Mouse (Mus musculus) monocyte, adult 5-6 weeks (primary cell): ENCODE measurements around the gene Ccdc155. TPM values are rescaled to one million over a fixed set of nuclear protein-coding genes. Genes with fewer than 3 reads are reported as not detected.

ENCODE experiments used
- ATAC-seq: fragments of 153-309, 156-312 bp; replicated peaks from 2 replicates; pipeline ENCODE4 v1.8.0; 2017; ENCODE audit warnings: mild to moderate bottlenecking; ENCODE audit not compliant: low TSS enrichment, insufficient number of reproducible peaks, severe bottlenecking, poor library complexity, low FRiP score
- total RNA-seq: library from RNA; stranded (forward); fragments of 200-1000, 200-491, 200-594 nt; gene quantifications from 3 replicates; pipeline ENCODE4 v1.2.3, GENCODE M21; 2017

Gene Ccdc155
- 0.75 TPM in 1 of 3 replicates, not detected in the others for total RNA-seq

DNA sequence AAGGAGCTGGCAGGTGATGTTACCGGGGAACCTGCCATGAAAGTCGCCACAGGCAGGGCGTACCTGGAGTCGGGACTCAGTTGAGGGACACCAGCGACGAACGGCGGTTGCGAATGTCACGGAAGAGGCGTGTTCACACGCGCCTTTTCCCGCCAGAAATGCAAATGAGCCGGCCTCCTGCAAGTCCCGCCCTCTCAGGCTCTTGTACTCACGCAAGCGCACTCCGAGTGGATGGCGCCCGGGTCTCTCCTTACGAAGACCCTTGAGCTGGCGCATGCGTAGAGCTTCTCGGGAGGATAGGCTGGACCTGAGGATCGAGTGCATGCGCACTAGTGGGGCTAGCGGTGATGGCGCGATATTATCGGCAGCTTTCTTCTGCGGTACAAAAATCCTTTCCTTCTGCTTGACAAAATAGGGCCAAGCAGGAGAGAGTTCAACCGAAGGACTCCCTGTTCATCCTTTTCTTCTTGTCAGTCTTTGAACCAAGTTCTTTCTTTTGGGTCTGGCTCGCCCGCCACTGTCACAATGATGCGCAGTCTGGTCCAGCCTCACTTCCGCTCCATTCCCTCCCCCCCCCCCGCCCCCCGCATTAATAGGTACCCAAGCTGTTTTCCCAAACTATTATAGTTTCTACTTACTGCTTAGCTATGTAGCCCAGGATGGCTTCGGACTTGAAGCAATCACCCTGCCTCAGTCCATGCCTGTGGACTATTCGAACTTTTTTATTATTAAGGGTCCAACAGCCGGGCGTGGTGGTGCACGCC is at the start of gene Ccdc155:
Ccdc155 (minus strand) TSS at position 513 of the 764 bp plus-strand sequence.
- peak; percentile 82 for ATAC-seq

GRCm38 (mm10) chr7:45253806-45254205 is 49.1 kb upstream of the Ccdc155 start:
- no peak for ATAC-seq

DNA sequence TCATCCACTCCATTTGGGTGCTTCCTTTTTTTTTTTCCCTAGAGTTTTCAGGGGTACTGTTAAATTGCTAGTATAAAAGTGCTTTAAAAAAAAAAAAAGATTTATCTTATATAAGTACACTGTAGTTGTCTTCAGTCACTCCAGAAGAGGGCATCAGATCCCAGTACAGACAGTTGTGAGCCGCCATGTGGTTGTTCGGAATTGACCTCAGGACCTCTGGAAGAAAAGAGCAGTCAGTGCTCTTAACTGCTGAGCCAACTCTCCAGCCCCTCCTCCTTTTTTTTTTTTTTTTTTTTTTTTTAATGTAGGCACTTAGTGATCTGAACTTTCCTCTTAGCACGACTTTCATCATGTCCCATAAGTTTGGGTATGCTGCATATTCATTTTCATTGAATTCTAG is 43.0 kb upstream of the Ccdc155 start:
- ATAC-seq: no peak

- ATAC-seq: no peak
Observed at GRCm38 (mm10) chr7:45241389-45241749, 36.7 kb upstream of the Ccdc155 start.

- ATAC-seq: no peak
Observed at GRCm38 (mm10) chr7:45240633-45241388, 36.1 kb upstream of the Ccdc155 start, which contains the start of gene Slc6a16. Slc6a16 (plus strand) TSS chr7:45241085.

DNA sequence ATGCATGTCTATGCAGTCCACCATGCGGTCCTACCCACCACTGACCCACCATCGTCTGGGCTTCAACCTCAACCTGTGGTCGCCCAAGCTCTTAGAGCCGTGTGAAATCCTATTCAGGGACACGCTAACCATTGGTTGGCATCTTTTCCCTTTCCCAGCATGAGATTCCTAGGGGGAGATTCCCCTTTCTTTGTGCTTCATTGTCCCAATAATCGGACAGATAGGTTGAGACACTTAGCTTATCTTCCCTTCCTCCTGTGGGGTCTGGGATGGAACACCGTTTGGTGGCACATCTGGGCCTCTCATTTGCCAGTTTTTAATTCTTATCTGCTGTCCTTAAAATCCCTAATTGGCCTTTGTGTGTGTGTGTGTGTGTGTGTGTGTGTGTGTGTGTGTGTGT is 35.4 kb upstream of the Ccdc155 start:
- ATAC-seq: no peak

GRCm38 (mm10) chr7:45238723-45239496 is 34.2 kb upstream of the Ccdc155 start, which contains the start of gene Cd37:
Cd37 (minus strand) TSS chr7:45239115.
- ATAC-seq: peak; percentile 70

DNA sequence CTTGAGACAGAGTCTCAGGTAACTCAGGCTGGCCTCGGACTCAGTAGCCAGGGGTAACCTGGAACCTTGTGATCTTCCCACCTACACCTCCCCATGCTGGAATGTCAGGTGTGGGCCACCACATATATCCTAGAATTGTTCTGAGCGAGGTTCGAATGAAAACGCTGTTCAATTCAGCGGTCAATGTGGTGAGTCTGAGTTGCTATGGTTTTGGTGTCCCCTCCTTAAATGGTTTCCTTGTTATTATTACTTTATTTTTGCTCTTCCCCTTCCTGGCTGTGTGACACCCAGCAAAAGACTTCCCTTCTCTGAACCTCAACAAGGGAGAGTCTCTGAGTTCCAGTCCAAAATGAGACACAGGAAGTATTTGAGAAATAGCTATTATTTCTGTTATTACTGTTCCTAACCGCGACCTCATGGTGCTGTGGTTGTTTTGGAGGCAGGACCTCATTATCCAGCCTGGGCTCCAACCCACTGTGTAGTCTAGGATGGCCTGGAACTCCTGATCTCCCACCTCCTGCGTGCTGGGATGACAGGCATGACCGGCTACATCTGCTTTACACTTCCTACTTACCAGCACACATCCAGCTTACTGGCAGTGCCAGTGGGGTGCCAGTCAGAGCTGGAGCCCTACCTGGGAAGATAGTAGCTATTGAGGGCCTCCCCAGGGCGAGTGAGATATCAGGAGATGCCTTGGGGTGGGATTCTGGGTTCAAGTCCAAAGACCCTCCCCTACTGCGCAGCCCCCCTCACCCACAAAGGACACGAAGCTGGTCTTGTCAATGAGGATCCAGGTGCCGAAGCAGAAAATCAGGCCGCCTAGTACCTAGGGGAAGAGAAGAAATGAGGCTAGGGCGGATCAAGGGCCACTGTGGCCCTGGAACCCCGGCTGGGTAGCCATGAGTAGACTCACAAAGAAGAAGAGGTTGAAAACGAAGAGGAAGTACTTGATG is 33.3 kb upstream of the Ccdc155 start:
- peak; percentile 65 for ATAC-seq

DNA sequence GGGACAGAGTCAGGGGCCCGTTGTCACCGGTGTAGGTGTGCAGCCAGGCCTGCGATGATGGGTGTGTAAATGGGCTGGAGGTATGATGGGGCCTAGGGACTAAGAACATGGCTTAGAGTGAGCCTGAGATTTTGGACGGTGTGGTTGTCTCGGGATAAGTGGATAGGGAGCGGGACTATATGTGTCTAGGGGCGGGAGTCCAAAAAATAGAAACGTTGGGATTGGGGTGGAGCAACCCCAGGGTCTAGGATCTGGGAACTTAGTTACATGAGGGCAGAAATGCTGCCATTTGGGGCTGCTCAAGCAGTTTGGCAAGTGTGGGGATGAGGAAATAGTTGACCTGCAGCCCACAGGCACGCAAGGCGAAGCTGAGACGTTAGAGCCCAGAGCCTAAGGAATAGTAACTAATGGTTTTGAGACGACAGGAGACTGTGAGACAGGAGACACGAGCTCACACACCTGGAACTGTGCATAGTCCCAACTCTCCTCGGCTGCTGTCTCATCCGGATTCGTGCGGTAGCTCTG is 31.0 kb upstream of the Ccdc155 start:
- ATAC-seq: no peak

DNA sequence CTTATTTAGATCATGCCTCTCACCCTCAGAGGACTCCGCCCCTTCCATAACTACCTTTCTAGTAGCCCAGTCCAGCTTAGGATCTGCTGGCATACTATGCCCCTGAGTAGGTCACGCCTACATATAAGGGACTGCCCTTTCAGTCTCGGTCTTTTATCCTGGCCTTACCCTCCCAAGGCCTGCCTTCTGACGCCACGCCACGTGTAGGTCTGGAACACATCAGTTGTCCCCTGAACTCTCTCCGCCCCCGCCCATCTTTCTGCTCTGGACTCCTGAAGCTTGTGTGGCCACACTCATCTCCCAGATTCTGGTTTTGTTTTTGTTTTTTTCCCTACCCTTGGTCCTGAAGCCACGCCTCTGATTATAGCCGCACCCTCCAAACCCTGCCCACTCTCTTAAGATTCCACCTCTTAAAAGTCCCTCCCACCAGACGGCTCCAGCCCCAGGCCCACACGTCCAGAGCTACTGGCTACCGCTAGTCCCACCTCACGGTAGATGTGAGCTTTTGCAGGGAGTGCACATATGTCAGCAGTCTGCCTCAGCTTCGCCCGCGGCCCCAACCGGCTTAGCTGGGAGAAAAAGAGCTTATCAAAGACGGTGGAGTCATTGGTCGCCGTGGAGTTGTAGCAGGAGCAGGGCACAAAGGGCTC is 30.4 kb upstream of the Ccdc155 start:
- no peak for ATAC-seq

DNA sequence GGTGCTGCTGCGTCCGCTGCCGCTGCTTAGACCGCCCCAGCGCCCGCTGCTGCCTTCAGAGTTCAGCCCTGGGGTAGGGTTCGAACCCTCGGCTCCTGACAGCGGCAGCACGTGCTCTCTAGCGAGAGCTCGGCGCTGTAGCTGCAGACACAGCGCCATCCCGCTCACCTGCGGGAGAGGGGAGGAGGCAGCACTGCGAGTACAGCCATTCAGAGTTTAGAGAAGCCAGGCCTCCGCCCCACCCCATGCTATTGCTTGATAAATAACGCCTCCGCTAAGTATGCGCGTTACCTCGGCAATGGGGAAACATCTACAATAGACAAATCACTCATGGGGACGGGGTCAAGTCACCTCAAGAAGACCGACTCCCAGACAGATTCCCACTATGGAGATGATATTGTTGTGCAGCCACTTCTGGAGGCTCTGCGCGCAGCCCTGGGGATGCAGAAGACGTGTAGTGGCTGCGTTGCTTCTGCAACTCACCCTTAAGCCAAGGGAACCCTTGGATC is 29.7 kb upstream of the Ccdc155 start:
- ATAC-seq: no peak

DNA sequence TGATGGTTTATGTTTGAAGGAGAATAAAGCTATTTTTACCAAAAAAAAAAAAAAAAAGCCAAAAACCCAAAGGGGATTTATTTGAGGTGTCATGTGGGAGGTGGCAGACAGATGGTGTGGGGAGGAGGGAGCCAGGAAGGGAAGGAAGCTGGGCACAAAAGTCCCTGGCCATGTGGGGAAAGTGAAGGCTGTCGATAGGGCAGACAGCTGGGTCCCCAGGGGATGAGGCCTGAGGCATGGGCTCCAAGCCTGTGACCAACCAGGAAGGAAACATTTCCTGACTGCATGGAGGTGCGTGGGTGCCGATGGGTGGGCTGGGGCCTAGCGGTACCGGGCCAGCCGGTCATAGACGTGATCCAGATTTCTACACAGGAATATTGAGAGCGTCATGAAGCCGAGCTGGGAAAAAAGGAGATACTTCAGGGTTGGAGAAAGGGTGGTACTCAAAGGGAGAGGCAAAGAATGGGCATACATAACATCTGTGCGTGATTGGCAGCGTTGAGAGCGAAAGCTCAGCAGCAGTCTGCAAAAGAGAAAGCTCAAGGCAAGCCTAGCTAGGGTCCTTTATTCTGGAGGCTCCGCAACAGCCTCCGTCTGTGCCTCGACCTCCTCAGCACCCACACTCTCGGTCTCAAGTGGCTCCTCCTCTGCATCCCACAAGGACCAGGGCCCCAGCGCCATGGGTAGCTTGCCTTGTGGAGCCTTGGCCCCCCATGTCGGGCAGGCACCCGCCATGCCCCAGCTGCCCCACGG is 29.1 kb upstream of the Ccdc155 start:
- ATAC-seq: no peak

DNA sequence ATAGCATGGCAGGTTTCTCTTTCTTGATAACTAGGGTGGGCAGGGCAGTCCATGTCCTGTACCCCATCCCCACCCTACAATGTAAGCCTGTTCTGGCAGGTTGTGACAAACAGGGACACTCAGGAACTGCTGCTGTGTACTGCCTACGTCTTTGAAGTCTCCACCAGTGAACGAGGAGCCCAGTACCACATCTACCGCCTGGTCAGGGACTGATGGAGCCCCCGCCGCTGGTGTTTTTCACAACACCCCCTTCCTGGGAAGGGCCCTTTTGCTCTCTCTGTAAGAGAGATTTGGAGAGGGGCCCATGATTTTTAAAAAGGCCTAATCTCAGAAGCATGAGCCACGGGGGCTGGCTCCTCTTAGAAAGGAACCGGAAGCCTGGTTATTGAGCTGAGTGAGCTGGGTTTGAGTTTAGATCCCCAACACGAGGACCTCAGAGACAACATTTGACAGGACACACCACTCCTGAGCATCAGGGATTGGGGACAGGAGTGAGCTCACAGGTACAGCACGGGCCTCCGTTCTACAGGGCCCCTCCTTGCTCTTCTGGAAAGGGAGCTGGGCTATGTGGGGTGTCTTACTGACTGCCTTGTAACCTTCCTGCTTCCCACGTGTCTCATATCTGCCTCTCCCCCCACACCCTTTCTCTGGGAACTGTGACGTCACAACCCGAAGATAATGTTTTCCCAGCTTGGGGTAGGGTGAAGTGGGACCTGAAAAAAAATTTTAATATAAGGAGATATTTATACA is 28.2 kb upstream of the Ccdc155 start:
- no peak for ATAC-seq

- no peak for ATAC-seq
Observed at GRCm38 (mm10) chr7:45231941-45232340, 27.2 kb upstream of the Ccdc155 start.

DNA sequence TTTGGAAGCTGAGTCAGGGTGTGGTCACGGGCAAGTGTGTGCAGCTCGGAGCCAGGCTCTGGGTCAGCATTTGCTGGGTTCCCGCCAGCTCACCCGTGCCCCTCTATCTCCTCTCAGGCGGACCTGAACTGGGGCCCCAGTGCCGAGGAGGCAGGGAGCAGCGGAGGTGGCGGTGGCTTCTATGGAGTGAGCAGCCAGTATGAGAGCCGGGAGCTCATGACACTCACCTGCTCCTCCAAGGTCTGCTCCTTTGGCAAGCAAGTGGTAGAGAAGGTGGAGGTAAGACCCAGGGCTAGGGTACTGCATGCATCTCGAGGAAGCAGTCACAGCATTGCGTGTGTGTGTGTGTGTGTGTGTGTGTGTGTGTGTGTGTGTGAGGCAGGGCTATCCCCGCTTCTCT is 26.5 kb upstream of the Ccdc155 start:
- ATAC-seq: no peak
